Mouse (Mus musculus) ES-E14 (cell line): ENCODE results near the gene Cux2. TPM values are rescaled to one million over a fixed set of nuclear protein-coding genes. Genes with fewer than 3 reads are reported as not detected.

Experiments
- DNase-seq: peaks from one replicate; pipeline ENCODE4 v3.0.0-alpha.2; 2013; ENCODE audit warnings: low read depth, low spot score
- H3K27ac ChIP-seq: 2 replicates; pipeline ENCODE4 v1.5.1; 2012; ENCODE audit warnings: low read depth, mild to moderate bottlenecking, low read length, moderate library complexity, mixed read lengths; ENCODE audit not compliant: poor library complexity, insufficient read depth, severe bottlenecking
- H3K36me3 ChIP-seq: 2 replicates; pipeline ENCODE4 v1.6.1; 2012; ENCODE audit warnings: mild to moderate bottlenecking, low read length, moderate library complexity, mixed read lengths; ENCODE audit not compliant: control insufficient read depth, poor library complexity, insufficient read depth, severe bottlenecking
- H3K4me1 ChIP-seq, 2 experiments: fragments of 150-350 bp in 1 of 2; sonication (generic) in 1 of 2; 2 replicates each; pipeline ENCODE4 v1.6.1; 2012; ENCODE audit warnings: low read length in 2 of 2, mild to moderate bottlenecking in 1 of 2, mixed read lengths in 1 of 2; ENCODE audit not compliant: control insufficient read depth in 2 of 2, insufficient read depth in 2 of 2, poor library complexity in 1 of 2
- H3K4me3 ChIP-seq, 2 experiments: fragments of 150-350 bp in 1 of 2; sonication (generic) in 1 of 2; 2 replicates each; pipeline ENCODE4 v1.5.1; 2012; ENCODE audit warnings: low read length in 2 of 2, low read depth in 1 of 2, mild to moderate bottlenecking in 1 of 2, mixed read lengths in 1 of 2; ENCODE audit not compliant: insufficient read depth in 1 of 2, poor library complexity in 1 of 2, severe bottlenecking in 1 of 2
- H3K9ac ChIP-seq: 2 replicates; pipeline ENCODE4 v1.6.1; 2012; ENCODE audit warnings: low read depth, mild to moderate bottlenecking, low read length, mixed read lengths; ENCODE audit not compliant: poor library complexity, insufficient read depth, severe bottlenecking
- H3K9me3 ChIP-seq: fragments of 150-350 bp; sonication (generic); 2 replicates; pipeline ENCODE4 v1.6.1; 2012; ENCODE audit warnings: low read depth, mild to moderate bottlenecking, low read length; ENCODE audit not compliant: control insufficient read depth, insufficient read depth
- CHD2 ChIP-seq: IDR thresholded peaks from 2 replicates; pipeline ENCODE4 v1.6.1; 2014; ENCODE audit warnings: mild to moderate bottlenecking, low read depth, low read length, inconsistent platforms
- HCFC1 ChIP-seq: IDR thresholded peaks from 2 replicates; pipeline ENCODE4 v1.6.1; 2012; ENCODE audit warnings: low read length, inconsistent platforms, borderline replicate concordance; ENCODE audit not compliant: insufficient read depth
- MAFK ChIP-seq: IDR thresholded peaks from 2 replicates; pipeline ENCODE4 v1.6.1; 2014; ENCODE audit warnings: mild to moderate bottlenecking, low read depth, low read length, inconsistent platforms; ENCODE audit not compliant: insufficient read depth
- ZC3H11A ChIP-seq: IDR thresholded peaks from 2 replicates; pipeline ENCODE4 v1.6.1; 2012; ENCODE audit warnings: low read depth, mild to moderate bottlenecking, inconsistent platforms, low read length, borderline replicate concordance
- ZNF384 ChIP-seq: IDR thresholded peaks from 2 replicates; pipeline ENCODE4 v1.6.1; 2012; ENCODE audit warnings: low read depth, low read length, inconsistent platforms
- in situ Hi-C, 2 experiments: fragments of 600-800 bp; cut with MboI; formaldehyde crosslinking; loops; one replicate each; pipeline ENCODE4 v1.15.1; 2025; ENCODE audit warnings: low sequenced_read_pairs in 2 of 2, inconsistent platforms in 1 of 2; ENCODE audit not compliant: unreplicated experiment in 2 of 2
- total RNA-seq: library from RNA; depleted of rRNA; stranded (reverse); fragments of 300-350 nt; gene quantifications from 2 replicates; pipeline ENCODE4 v1.2.3, GENCODE M21; 2012

The Cux2 gene
- total RNA-seq, 1 experiment: 1.8 TPM

GRCm38 (mm10) chr5:122026284-122026683, 23.6 kb downstream of the Cux2 start:
- Histone ChIP-seq H3K36me3 (no peaks in the 10 kb centered on the region), H3K9me3 (no peaks in the 10 kb centered on the region), H3K9ac (no peak overlapping the region), H3K27ac (no peak overlapping the region), H3K4me1 (peaks cover 2 to 7% of the 10 kb centered on the region in 2 experiments; a peak in 2 of 4 replicates), H3K4me3 (0 out of 4 replicates have a peak overlapping the region, but pooled peaks of 1 of the 2 experiments have one; percentile 12)
- DNase-seq: no peak
- in situ Hi-C loops: no loop called here
- TF ChIP-seq ZC3H11A (no peak), HCFC1 (no peak), CHD2 (no peak), MAFK (no peak)

GRCm38 (mm10) chr5:122025117-122025516, 24.8 kb downstream of the Cux2 start:
- no peak for DNase-seq
- peaks cover 0 to 2% of the 10 kb centered on the region in 2 experiments; a peak in 1 of 4 replicates for H3K4me1 ChIP-seq
- no peak for TF ChIP-seq MAFK
- in situ Hi-C loops: no loop called here
- no peak overlapping the region for H3K27ac ChIP-seq
- no peaks in the 10 kb centered on the region for H3K9me3 ChIP-seq
- H3K36me3 ChIP-seq: no peaks in the 10 kb centered on the region
- H3K9ac ChIP-seq: no peak overlapping the region
- H3K4me3 ChIP-seq: no peak overlapping the region

- Histone ChIP-seq H3K4me1 (no peaks in the 10 kb centered on the region), H3K27ac (no peak overlapping the region; the same call in 1 of the 2 replicates), H3K36me3 (no peaks in the 10 kb centered on the region), H3K9ac (no peak overlapping the region), H3K4me3 (no peak overlapping the region), H3K9me3 (no peaks in the 10 kb centered on the region)
- no peak for TF ChIP-seq CHD2
- no peak for TF ChIP-seq MAFK
- TF ChIP-seq ZC3H11A: no peak
- no peak for TF ChIP-seq HCFC1
- no peak for TF ChIP-seq ZNF384
- in situ Hi-C loops: no loop called here
- DNase-seq: no peak
Measured at GRCm38 (mm10) chr5:122019288-122019687, 30.6 kb downstream of the Cux2 start.

GRCm38 (mm10) chr5:122017778-122018177, 32.1 kb downstream of the Cux2 start:
- no peaks in the 10 kb centered on the region for H3K4me1 ChIP-seq
- no peaks in the 10 kb centered on the region for H3K36me3 ChIP-seq
- H3K9ac ChIP-seq: no peak overlapping the region
- no peak for DNase-seq
- no peak overlapping the region for H3K4me3 ChIP-seq
- H3K9me3 ChIP-seq: no peaks in the 10 kb centered on the region
- in situ Hi-C loops: no loop called here
- TF ChIP-seq HCFC1: no peak
- no peak for TF ChIP-seq MAFK
- no peak for TF ChIP-seq ZNF384
- no peak for TF ChIP-seq ZC3H11A
- TF ChIP-seq CHD2: no peak
- no peak overlapping the region for H3K27ac ChIP-seq

- H3K36me3 ChIP-seq: no peaks in the 10 kb centered on the region
- in situ Hi-C loops: no loop called here
- TF ChIP-seq ZC3H11A: no peak
- no peak for TF ChIP-seq ZNF384
- TF ChIP-seq CHD2: no peak
- TF ChIP-seq HCFC1: no peak
- no peak for TF ChIP-seq MAFK
- no peak for DNase-seq
- no peaks in the 10 kb centered on the region for H3K9me3 ChIP-seq
- H3K9ac ChIP-seq: no peak overlapping the region
- H3K4me3 ChIP-seq: no peak overlapping the region
- no peaks in the 10 kb centered on the region for H3K4me1 ChIP-seq
- H3K27ac ChIP-seq: no peak overlapping the region
Measured at GRCm38 (mm10) chr5:122017269-122017668, 32.6 kb downstream of the Cux2 start.
